Mouse (Mus musculus) erythroblast, embryonic 14.5 days (primary cell): Measurements from ENCODE around the gene Gm35549. TPM values are rescaled to one million over a fixed set of nuclear protein-coding genes. Genes with fewer than 3 reads are reported as not detected.

Source experiments
- H3K27me3 ChIP-seq: 2 replicates; pipeline ENCODE4 v1.6.1; 2012; ENCODE audit warnings: inconsistent platforms; ENCODE audit not compliant: control insufficient read depth
- H3K36me3 ChIP-seq: 2 replicates; pipeline ENCODE4 v1.6.1; 2012; ENCODE audit warnings: mild to moderate bottlenecking, inconsistent platforms; ENCODE audit not compliant: control insufficient read depth
- H3K4me1 ChIP-seq: 2 replicates; pipeline ENCODE4 v1.6.1; 2012; ENCODE audit warnings: inconsistent platforms; ENCODE audit not compliant: control insufficient read depth
- H3K4me3 ChIP-seq: replicated peaks from 2 replicates; pipeline ENCODE3; 2012; ENCODE audit warnings: moderate library complexity, mild to moderate bottlenecking, inconsistent platforms
- H3K9me3 ChIP-seq: 2 replicates; pipeline ENCODE4 v1.6.1; 2012; ENCODE audit warnings: low read length, inconsistent platforms, mixed read lengths; ENCODE audit not compliant: control insufficient read depth
- GATA1 ChIP-seq: IDR thresholded peaks from 2 replicates; pipeline ENCODE4 v1.6.1; 2012; ENCODE audit warnings: low read length, inconsistent platforms, mixed read lengths
- TAL1 ChIP-seq: IDR thresholded peaks from 3 replicates; pipeline ENCODE4 v1.6.1; 2012; ENCODE audit warnings: low read length, inconsistent platforms, mixed read lengths
- polyA plus RNA-seq: library from polyadenylated mRNA; stranded (reverse); fragments of >175 nt; gene quantifications from 2 replicates; pipeline ENCODE4 v1.2.3, GENCODE M21; 2012

The Gm35549 gene
- polyA plus RNA-seq, result not detected in 2 replicates

DNA sequence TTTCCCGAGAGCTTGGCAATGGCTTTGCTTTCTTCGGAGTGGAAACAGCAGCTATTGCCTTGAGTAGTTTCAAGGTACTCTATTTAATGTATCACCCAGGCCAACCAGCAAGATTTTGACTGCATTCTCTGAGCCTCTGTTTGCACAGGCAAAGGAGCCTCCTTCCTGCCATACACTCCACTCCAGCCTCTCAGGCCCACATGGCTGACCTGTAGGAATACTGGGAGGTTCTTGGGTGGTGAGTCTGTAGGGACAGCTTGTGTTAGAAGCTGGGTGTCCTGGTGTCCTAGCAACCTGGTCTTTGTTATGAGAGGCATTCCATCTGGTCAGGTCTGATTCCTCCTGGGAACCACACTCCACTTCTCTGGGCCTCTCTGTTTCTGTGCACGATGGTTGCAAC is at the start of gene Gm35549:
Gene Gm35549, minus strand, starts transcription at position 276 of the 400 bp plus-strand sequence.
- Histone ChIP-seq H3K36me3 (peaks cover 2% of the 10 kb centered on the region), H3K4me1 (no peaks in the 10 kb centered on the region), H3K9me3 (peaks cover 6% of the 10 kb centered on the region), H3K4me3 (no peak within 1 kb of the TSS), H3K27me3 (no peaks in the 10 kb centered on the region)
- no peak for TF ChIP-seq TAL1
- no peak for TF ChIP-seq GATA1

GRCm38 (mm10) chr9:122886372-122887179 is 42.7 kb upstream of the Gm35549 start:
- H3K36me3 ChIP-seq, result no peaks in the 10 kb centered on the region
- TF ChIP-seq GATA1, result no peak
- no peak for TF ChIP-seq TAL1
- no peaks in the 10 kb centered on the region for H3K9me3 ChIP-seq
- H3K4me3 ChIP-seq, result peak overlapping the region; percentile 68
- peaks cover 10% of the 10 kb centered on the region for H3K27me3 ChIP-seq
- peaks cover 11% of the 10 kb centered on the region for H3K4me1 ChIP-seq

GRCm38 (mm10) chr9:122885385-122885784 is 41.5 kb upstream of the Gm35549 start, which contains the start of gene Zkscan7:
TSS of gene Zkscan7 (plus strand) at chr9:122885685.
- TF ChIP-seq TAL1 (no peak), GATA1 (no peak)
- Histone ChIP-seq H3K36me3 (no peaks in the 10 kb centered on the region), H3K27me3 (peaks cover 10% of the 10 kb centered on the region), H3K9me3 (no peaks in the 10 kb centered on the region), H3K4me3 (peak within 1 kb of the TSS; percentile 68), H3K4me1 (peaks cover 11% of the 10 kb centered on the region)

DNA sequence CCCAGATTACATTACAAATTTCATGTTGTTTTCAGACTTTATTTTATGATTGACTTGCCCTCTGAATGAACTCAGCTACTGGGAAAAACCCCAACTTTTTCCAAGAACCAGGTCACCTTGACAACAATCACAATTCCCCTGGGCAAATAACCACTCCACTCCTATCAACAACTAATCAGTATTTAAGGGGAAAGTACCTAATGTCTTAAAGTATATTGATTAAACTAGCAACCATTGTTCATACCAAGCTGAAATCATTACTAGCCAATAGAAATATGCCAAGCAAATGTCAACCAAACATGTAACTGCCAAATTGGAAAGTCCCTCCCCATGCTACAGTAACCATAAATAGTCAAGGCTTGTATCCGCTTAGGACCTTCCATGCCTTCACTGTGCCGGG is 31.3 kb upstream of the Gm35549 start:
- H3K4me1 ChIP-seq, result no peaks in the 10 kb centered on the region
- no peak overlapping the region for H3K4me3 ChIP-seq
- peaks cover 12% of the 10 kb centered on the region for H3K9me3 ChIP-seq
- no peaks in the 10 kb centered on the region; the same call in 1 of the 2 replicates for H3K27me3 ChIP-seq
- H3K36me3 ChIP-seq, result no peaks in the 10 kb centered on the region
- no peak for TF ChIP-seq GATA1
- TF ChIP-seq TAL1, result no peak

GRCm38 (mm10) chr9:122874653-122875052 is 30.8 kb upstream of the Gm35549 start:
- Histone ChIP-seq H3K9me3 (peaks cover 16% of the 10 kb centered on the region), H3K36me3 (no peaks in the 10 kb centered on the region), H3K4me1 (no peaks in the 10 kb centered on the region), H3K27me3 (peaks cover 4% of the 10 kb centered on the region; the same call in 1 of the 2 replicates), H3K4me3 (no peak overlapping the region)
- TF ChIP-seq TAL1, result no peak
- no peak for TF ChIP-seq GATA1

DNA sequence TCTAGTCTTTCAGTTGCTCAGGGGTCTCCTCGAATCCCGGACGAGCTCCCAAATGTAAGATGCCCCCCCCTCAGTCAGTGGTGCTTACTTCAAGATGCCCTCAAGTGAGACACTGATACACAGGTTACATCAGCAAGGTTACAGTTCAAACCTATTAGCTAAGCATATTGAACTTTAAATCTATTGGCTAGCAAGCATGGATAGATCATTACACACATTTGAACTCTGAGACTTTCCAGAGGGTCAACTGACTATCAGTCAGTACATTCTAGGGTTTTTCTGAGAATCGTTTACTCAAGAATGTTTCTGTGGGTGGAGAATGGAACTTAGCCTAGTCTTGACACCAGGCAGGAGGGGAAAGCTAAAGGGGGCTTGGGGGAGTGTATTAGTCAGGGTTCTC is 28.8 kb upstream of the Gm35549 start:
- peaks cover 16% of the 10 kb centered on the region for H3K9me3 ChIP-seq
- H3K4me3 ChIP-seq, result no peak overlapping the region
- no peaks in the 10 kb centered on the region for H3K4me1 ChIP-seq
- H3K27me3 ChIP-seq, result peaks cover 4% of the 10 kb centered on the region; the same call in 1 of the 2 replicates
- H3K36me3 ChIP-seq, result no peaks in the 10 kb centered on the region
- TF ChIP-seq TAL1 (no peak), GATA1 (no peak)

DNA sequence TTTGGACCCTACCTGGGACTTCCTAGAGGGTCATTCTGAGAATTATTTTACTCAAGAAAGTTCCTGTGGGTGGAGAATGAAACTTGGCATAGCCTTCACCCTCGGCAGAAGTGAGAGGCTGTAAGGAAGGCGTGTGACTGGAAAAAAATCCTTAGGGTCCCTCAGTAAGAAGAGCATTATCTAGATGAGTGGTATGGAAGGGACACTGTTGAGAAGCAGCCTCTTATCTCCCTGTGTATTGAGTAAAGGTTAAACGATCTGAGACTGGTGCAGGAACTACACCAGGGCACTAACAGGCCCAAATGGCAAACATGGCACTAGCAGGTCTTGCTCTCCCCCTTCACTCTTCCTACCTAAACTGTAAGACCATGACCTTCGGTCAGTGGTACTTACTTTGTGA is 22.4 kb upstream of the Gm35549 start:
- Histone ChIP-seq H3K27me3 (peaks cover 4% of the 10 kb centered on the region; the same call in 1 of the 2 replicates), H3K4me3 (peak overlapping the region; percentile 76), H3K36me3 (peaks cover 25% of the 10 kb centered on the region), H3K9me3 (peaks cover 31% of the 10 kb centered on the region), H3K4me1 (peaks cover 26% of the 10 kb centered on the region)
- no peak for TF ChIP-seq TAL1
- no peak for TF ChIP-seq GATA1

DNA sequence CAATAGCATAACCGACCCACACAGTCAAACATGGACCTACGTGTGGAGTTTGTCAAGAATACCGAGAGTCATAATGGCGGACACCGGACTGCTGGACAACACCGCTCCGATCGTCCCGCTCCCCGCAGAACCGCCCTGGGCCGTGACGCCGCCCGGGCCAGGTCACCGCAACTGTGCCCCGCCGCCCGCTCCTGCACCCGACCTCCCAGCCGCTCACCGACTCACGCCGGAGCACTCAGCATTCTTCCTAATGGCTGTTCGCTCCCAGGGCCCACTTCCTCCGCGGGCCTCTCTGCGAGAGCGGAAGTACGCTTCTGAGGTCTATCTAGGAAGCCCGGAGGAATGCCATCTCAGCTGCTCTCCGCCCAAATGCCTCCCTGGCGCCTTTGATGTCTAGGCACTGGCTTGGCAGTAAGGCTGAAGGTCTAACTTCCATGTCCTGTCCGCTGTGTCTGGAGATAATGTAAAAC is 21.9 kb upstream of the Gm35549 start, which contains the start of gene Zfp445:
Gene Zfp445, minus strand, starts transcription at position 310 of the 470 bp plus-strand sequence.
- Histone ChIP-seq H3K36me3 (peaks cover 29% of the 10 kb centered on the region), H3K4me3 (peak within 1 kb of the TSS; percentile 76), H3K4me1 (peaks cover 26% of the 10 kb centered on the region), H3K9me3 (peaks cover 36% of the 10 kb centered on the region), H3K27me3 (peaks cover 4% of the 10 kb centered on the region; the same call in 1 of the 2 replicates)
- no peak for TF ChIP-seq GATA1

- TF ChIP-seq GATA1 (no peak), TAL1 (no peak)
- H3K27me3 ChIP-seq, result peaks cover 1% of the 10 kb centered on the region; the same call in 1 of the 2 replicates
- peaks cover 26% of the 10 kb centered on the region for H3K4me1 ChIP-seq
- H3K4me3 ChIP-seq, result peak overlapping the region; percentile 76
- peaks cover 39% of the 10 kb centered on the region for H3K9me3 ChIP-seq
- peaks cover 38% of the 10 kb centered on the region for H3K36me3 ChIP-seq
Measured at GRCm38 (mm10) chr9:122864848-122865247, 21.0 kb upstream of the Gm35549 start.
